Mouse (Mus musculus) 3T3-L1 (cell line): ENCODE results near the gene Pltp.
"Not testable (repeated sequence)": the region's sequence is repeated elsewhere in the genome, so short reads cannot be mapped to it uniquely, and the experiment has no call there.

ENCODE experiments used
- DNase-seq: peaks from one replicate; pipeline ENCODE4 v3.0.0-alpha.2; 2015; ENCODE audit warnings: low read depth, low spot score

Pltp gene

DNA sequence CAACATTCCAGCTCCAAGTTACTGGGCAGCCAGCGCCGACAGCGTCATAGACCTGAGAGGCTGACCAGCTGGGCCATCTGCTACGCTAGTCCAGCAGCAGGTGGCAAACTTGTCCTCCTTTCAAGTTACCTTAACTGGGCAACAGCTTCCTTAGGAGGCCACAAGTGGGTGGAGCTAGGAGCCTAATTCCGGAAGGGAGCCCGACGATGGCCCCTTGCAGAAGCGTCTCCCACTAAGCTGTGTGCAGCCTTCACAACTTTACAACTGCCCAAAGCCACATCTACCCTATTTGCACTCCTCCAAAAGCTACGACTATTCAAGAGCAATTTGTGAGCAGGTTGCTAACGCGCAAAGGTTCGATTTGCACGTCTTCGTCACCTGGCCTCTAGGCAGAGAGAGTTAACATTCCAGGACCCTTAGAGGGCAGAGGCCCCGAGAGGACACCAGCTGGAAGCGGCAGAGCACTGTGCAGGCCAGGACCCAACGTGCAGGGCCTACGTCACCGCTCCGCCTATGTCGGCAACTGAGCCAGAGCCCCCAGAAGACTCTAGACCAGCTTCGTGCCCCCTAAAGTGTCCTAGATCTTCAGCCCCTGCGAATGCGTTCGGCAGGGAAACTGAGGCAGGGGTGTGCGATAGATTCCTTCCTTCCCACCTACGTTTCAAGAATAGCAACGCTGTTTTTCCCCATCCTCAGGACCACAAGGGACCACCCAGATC, 21.2 kb upstream of the Pltp start:
- peak; percentile 64 for DNase-seq

DNA sequence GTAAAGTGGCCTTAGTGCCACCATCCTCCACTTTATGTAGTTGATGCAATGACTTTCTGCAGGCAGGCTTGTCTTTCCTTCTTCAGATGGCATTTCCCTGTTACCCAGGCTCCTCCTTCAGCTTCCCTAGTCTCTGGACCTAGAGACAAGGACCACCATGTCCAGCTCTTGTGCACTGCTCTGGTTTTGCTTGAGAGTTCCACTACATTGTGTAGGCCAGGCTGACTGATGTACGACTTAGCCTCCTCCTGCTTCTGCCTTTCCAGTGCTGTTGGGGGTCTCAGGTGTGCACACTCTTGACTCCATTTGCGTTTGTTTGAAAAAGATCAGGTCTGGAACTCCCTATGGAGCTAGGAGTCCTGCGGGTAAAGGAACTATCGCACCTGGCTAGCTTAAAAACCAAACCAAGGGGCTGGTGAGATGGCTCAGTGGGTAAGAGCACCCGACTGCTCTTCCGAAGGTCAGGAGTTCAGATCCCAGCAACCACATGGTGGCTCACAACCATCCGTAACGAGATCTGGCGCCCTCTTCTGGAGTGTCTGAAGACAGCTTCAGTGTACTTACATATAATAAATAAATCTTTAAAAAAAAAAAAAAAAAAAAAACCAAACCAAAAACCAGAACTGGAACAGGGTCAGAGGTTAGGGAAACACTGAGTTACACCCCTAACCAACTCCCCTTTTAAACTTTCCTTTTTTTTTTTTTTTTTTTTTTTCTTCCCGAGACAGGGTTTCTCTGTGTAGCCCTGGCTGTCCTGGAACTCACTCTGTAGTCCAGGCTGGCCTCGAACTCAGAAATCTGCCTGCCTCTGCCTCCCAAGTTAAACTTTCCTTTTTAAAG, 20.1 kb upstream of the Pltp start:
- DNase-seq, result not testable (repeated sequence)

DNA sequence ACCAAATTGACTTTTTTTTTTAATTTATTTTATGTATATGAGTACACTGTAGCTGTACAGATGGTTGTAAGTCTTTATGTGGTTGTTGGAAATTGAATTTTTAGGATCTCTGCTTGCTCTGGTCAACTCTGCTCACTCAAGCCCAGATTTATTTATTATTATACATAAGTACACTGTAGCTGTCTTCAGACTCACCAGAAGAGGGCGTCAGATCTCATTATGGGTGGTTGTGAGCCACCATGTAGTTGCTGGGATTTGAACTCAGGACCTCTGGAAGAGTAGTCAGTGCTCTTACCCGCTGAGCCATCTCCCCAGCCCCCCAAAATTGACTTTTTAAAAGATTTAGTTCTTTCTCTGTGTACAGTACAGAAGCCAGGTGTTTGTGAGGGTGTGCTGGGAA, 18.1 kb upstream of the Pltp start:
- DNase-seq, result not testable (repeated sequence)

DNA sequence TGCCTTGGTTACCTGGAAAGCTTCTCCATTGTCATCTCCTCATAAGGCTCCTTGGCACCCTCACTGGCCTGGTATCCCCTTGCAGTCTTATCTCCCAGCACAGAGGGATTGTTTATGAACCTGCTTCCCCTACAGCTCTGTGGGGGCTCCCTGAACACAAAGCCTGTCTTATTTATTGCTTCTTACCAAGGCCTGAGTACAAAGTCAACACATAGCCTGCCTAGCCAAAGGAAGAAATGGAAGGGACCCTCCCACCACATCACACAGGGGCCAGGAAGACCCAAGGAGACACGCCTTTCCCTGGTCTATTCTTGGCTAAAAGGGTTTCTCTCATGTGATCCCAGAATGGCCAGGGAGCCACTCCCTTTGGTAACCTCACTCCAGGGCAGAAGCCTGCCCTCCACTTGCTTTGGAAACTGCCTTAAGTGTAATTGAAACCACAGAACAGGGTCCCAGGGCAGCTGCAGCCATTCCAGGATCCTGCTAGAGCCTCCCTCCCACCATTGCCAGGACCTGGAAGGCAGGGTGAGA, 16.8 kb upstream of the Pltp start:
- peak; percentile 50 for DNase-seq

DNA sequence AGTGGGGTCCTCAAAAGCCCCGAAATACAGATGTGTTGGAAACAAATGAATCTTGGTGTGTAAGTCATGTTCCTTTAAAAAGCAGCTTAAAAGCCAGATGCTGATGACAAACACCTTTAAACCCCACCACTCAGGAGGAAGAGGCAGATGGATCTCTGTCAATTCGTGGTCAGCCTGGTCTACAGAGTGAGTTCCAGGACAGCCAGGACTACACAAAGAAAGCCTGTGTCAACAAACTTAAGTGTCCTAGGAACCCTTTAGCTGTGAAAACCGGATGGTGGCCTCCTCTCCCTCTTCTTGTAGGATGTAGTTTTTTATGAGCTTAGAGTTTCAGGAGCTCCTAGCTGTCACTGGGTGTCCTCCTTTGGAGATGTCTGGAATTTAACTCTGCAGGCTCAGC, 16.1 kb upstream of the Pltp start:
- no peak for DNase-seq

DNA sequence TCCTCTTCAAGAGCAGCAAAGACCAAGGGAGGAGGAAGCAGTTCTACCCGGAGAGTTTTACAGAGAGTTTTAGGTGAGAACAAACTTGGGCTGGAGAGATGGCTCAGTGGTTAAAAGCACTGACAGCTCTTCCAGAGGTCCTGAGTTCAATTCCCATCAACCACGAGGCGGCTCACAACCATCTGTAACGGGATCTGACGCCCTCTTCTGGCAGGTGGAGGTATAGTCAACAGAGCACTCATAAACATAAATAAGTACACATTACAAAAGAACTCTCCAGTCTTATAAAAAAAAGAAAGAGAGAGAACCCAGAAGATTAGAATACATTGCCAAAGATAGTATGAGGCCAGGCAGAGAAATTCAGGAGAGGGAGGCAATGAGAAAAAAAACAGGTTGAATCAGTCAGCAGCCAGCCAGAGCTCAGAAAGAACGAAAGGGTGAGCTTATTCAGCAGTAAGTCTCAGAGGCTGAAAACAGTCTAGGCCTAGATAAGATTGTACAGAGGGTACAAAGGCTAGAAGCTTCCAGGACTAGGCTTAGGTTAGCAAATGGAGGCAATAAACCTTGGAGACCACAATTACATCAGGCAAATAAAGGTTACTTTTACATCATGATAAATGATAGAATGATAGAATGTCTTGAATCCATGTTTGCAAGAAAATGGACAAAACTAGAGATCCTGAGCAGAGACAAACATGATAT, 14.2 kb upstream of the Pltp start:
- no peak for DNase-seq

DNA sequence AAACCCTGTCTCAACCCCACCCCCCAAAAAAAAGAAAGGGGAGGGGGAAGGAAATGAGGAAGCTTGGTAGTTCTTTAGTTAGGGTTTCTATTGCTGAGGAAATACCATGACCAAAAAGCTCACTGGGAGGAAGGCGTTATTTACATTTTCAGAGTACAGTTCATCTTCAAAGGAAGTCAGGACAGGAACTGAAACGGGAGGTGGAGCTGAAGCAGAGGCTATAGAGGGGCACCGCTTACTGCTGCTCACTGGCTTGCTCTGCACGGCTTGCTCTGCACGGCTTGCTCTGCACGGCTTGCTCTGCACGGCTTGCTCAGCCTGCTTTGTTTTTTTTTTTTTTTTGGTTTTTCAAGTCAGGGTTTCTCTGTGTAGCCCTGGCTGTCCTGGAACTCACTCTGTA, 11.0 kb upstream of the Pltp start:
- no peak for DNase-seq

DNA sequence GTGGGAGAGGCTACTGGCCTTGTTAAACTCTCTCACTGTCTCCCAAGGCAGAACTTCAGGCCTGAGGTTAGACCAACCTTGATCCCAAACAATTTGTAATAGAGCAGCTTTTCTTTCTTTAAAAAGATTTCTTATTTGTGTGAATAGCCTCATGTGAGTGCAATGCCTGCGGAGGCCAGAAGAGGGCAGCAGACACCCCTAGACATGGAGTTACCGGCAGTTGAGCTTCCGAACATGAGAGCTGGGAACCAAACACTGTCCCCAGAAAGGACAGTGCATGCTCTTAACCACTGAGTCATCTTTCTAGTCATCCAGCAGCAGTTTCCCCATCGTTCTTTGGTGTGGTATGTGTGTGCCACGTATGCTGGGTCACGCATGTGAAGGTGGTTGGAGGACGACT, 10.1 kb upstream of the Pltp start:
- peak; percentile 53 for DNase-seq

DNA sequence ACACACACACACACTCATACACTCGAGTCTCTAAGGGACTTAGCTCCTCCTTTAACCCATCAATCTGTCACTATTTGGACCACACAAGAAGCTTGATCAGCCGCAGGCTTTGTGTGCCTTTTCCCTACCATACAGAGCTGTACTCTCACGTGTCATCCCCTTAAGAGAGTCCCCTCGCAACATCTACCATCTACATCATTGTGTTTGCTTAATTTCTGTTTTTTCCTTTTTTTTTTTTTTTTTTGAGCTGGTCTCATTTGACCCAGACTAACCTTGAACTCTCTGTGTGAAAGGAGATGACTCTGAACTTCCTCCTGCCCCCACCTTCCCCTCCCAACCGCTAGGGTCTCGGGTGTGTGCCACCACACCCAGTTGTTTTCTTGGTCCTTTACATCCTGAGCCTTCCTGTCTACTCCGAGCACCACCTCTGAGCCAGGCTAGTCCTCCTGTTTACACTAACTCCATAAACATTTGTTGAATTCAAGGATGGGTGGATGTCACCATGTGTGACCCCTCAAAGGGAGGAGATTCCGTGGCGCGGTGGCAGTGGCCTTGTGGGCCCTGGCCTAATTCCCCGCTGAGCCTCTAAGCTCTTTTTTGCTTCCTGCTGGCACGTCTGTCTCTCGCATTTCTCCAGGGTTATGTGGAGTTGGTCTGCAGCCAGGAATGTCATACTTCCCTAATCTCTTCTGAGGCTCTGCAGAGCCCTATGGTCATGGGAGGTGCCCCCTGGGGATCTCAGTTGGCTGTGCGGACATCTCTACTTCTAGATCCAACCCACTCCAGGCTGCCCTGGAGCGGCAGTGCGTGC, 9.4 kb upstream of the Pltp start:
- DNase-seq, result peak; percentile 80

DNA sequence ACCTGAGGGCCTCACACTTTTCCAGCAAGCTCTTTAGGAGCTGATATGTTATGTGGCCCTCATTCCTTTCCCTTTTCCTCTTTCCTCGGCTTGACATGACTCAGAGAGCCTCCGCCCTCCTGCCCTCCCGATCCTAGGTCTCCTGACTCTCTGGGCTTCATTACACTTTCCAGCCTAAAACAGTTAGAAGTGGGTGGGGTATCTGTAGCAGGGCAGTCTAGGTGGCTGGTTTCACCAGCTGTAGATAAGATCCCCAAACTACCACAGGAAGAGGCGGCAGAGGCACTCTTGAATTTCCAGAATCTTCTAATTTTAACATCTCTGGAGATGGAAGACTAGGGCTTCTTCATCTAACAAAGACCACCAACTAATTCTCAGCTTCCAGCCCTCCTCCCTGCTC, 7.1 kb upstream of the Pltp start:
- DNase-seq, result no peak

DNA sequence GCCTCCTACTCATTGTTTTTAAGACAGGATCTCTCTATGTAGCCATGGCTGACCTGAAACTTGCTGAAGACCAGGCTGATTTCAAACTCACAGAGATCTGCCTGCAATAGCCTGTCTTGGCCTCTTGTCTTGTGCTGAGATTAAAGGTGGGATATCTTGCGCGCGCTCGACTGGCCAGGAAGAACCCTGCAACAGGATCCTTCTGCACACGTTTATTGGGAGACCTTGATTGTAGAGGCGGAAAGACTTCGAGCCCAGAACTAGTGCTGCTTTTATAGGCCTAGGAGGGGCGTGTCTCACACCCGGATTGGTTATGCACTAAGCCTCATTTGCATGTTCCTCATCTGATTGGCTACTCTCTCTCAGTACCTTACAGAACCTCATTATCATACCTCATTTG, 5.9 kb upstream of the Pltp start:
- DNase-seq, result not testable (repeated sequence)

DNA sequence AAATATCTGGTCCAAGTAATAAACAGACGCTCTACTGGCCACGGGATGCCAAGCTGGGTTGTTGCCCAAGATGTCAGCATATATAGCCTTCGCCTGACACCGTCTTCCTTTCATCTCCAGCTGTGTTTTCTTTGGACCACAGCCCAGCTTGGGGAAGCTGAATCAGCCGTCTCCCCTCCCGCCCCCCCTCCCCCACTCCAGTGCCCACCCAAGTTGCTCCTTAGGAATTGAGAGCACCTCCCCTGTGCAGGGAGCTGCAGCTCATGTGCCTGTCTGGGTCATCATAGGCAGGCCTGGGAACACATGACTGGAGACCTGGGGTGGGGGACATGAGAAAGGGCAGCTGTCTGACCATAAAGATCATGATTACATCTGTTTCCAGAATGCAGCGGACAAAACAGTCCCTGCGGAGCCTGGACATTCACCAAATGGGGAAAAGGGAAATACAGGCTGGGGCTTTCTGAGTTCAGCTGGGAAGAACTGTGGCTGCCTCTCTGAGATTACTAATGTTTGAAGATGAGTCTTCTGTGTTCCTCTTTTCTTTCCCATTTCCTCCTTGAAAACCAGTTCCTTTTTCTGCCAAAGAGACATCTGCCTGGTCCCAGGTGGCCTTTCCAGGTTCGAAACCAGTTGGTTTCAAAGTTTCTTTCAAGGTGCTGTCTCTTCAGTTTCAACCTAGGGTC, 4.8 kb upstream of the Pltp start:
- DNase-seq, result peak; percentile 72

DNA sequence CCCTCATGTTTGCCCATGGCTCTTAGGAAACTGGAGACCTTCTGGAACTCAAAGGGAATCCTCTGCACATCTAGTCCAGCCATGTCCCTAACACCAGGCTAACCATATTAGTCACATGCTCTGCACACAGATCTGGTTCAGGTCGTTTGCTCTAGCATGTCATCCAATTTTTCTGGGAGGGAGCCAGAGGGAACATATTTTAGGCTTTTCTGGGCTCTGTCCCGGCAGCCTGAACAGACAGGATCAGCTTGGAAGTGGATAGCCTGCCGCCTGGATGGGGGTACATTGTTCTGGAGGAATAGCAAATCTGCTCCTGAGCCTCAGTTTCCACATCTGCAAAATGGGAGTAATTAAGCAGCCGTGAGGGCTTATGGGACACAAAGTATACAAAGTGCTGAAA, 3.6 kb upstream of the Pltp start:
- peak; percentile 33 for DNase-seq

DNA sequence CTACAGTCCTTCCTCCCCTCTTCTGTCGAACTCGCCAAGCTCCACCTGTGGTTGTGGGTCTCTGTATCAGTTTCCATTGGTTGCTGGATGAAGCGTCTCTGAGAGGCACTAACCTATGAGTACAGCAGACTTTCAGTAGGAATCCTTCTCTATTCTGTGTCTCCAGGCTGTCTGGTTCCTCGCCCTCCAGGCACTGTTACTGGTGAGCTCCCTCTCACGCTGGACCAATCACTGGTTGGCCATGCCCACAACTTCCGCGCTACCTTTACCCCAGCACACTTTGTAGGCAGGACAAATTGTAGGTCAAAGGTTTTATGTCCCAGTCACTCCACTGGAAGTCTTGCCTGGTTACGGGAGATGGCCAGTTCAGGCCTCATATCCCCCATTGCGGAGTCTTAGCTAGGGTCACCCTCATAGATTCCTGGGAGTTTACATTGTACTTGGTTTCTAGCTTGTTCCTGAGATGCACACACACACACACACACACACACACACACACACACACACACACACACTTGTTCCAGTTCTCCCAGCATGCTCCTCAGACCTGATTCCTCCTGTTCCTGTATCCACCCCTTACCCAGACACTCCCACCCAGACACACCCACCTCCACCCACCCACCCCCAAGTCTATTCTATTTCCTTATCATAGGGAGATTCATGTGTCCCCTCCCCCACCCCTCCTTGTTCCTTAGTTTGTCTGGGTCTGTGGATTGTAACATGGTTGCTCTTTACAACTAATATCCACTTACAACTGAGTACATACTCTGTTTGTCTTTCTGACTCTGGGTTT, 2.3 kb upstream of the Pltp start:
- no peak for DNase-seq

DNA sequence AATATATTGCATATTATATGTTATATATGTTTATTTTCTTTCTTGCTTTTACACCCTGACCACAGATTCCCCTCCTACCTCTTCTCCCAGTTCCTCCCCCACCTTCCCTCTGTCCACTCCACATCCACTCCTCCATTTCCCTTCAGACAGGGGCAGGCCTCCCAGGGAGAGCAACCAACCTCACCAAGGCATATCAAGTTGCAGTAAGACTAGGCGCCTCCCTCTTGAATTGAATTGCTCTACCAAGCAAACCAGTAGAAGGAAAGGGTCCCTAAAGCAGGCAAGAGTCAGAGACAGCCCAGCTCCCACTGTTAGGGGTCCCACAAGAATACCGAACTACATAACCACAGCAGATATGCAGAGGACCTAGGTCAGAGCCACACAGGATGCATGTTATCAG, 1.6 kb upstream of the Pltp start:
- no peak for DNase-seq

DNA sequence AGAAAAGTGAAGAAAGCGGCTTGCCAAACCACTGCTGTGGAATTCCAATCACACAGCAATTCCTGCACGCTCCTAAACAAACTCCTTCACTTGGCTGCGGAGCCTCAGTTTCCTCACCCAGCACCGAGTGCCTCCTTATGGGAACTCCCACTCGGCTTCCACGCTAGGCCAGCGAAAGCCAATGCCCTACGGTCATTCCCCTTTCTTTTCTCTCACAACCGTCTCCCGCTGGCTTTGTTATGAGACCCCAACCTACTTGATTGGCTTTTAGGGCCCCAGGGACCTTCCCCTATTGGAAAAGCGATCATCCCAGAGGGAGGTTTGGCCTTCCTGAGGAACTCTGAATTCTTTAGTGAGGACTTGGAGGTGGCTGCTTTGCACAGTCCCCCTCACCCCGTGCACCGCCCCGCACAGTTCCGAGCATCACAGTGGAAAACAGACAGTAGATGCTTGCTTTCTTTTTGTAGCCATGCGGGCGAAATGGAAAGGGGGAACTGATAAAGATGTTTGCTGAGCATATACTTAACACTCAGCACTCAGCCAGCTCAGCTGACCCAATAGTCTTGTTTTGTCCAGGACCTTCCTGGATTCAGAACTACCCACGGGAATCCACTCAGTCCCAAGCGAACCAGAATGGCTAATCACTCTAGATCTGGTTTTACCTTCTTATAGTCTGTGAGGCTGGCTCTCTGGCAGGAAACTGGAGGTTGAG, 487 bp upstream of the Pltp start:
- no peak for DNase-seq

DNA sequence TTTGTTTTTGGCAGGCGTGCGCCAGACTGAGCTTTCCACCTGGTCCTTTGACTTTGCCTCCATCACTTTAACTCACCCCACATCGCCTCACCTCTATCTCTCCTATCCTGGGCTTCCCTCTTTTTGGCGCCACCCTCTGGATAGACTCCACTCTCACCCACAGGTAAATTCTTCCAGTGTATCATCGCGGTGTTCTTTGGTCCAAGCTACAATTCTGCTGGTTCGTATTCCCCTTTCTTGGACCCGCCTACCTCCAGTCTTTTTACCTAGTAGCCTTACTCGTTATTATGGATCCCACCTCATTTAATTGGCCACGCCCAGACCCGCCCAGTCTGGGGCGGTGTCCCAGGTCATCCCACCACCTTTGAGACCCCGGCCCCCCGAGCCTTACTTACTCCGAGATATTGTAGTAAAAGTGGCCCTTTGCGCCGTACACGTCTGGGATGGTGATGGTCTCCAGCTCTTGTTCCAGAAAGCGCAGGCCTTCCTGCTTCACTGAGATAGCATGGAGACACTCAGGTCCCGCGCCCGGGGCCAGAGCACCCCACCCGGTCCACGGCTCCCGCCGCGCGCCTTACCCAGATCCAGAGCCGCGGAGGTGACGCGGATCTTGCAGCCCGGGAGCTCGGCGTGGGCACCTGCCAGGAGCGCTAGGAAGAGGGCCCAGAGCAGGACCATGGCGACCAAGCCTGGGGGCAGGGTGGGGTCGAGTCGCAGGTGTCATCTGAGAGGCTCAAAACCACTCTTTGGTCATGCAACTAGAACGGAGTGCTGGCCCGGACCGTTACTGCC, 1.0 kb downstream of the Pltp start:
- no peak for DNase-seq

DNA sequence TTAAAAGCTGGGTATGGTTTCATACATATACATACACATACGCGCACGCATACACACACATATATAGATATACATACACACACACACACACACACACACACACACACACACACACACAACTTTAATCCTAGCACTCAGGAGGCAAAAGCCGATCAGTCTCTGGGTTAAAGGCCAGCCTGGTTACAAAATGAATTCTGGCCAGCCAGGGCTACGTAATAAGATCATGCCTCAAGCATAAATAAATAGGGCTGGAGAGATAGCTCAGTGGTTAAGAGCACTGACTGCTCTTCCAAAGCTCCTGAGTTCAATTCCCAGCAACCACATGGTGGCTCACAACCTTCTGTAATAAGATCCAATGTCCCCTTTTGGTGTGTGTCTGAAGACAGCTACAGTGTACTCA, 1.9 kb downstream of the Pltp start:
- DNase-seq, result not testable (repeated sequence)

DNA sequence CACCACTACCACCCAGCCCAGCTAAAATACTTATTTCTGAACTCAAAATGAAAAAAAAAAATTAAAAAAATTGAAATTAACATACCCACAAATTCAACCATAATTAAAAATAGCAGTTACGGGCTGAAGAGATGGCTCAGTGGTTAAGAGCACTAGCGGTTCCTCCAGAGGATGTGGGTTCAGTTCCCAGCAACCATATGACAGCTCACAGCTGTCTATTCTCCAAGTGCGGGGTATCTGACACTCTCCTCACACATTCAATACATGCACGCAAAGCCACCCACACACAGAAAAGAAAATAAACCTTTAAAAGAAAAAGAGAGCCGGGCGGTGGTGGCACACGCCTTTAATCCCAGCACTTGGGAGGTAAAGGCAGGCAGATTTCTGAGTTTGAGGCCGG, 7.5 kb downstream of the Pltp start:
- no peak for DNase-seq
